Mouse (Mus musculus): Measurements from ENCODE around the gene Disp3. TPM values are rescaled to one million over a fixed set of nuclear protein-coding genes. Genes with fewer than 3 reads are reported as not detected.

Disp3 gene
- polyA plus RNA-seq, 1 experiment from 2014 or later = 16.1 TPM

DNA sequence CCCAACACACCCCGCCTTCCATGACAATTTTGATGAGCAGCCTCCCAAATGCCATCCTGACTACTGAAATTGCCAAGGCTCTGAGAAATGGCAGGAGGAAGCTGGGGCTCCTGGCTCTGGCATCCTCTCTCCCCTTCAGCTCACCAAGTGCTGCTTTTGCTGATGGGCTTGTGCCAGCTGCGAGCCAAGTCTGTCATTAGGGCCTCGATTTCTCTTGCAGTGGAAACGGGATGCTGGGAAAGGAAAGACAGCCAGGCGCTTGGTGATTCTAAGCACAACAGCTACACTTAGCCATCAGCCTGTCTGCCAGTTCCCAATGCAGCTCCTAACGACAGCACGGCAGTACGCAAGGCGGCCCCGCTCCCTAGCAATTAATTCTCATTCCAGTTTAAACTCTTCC lies 26.6 kb upstream of the Disp3 start:
- Histone ChIP-seq H3K4me3 (no peak overlapping the region), H3K27me3 (no peaks in the 10 kb centered on the region), H3K36me3 (no peaks in the 10 kb centered on the region), H3K4me1 (replicated peaks) (peaks cover 89% of the 10 kb centered on the region), H3K9ac (peak overlapping the region; percentile 31; the same call in 1 of the 2 replicates), H3K4me2 (no peak overlapping the region), H3K27ac (replicated peaks) (peak overlapping the region; percentile 62; the same call in 1 of the 2 replicates), H3K9me3 (no peaks in the 10 kb centered on the region)
- ATAC-seq (ENCODE audit: low read depth) = no peak
- WGBS = 42% methylated on average over 10 of the region's 10 CpGs

- Histone ChIP-seq H3K4me1 (replicated peaks) (peaks cover 88% of the 10 kb centered on the region), H3K9me3 (no peaks in the 10 kb centered on the region), H3K4me2 (no peak overlapping the region), H3K27me3 (no peaks in the 10 kb centered on the region), H3K4me3 (no peak overlapping the region), H3K36me3 (no peaks in the 10 kb centered on the region), H3K27ac (replicated peaks) (no peak overlapping the region), H3K9ac (no peak overlapping the region)
- no peak for ATAC-seq (ENCODE audit: low read depth)
- 25% methylated on average over 8 of the region's 8 CpGs for WGBS
Measured at GRCm38 (mm10) chr4:148313601-148314000, 25.8 kb upstream of the Disp3 start.

DNA sequence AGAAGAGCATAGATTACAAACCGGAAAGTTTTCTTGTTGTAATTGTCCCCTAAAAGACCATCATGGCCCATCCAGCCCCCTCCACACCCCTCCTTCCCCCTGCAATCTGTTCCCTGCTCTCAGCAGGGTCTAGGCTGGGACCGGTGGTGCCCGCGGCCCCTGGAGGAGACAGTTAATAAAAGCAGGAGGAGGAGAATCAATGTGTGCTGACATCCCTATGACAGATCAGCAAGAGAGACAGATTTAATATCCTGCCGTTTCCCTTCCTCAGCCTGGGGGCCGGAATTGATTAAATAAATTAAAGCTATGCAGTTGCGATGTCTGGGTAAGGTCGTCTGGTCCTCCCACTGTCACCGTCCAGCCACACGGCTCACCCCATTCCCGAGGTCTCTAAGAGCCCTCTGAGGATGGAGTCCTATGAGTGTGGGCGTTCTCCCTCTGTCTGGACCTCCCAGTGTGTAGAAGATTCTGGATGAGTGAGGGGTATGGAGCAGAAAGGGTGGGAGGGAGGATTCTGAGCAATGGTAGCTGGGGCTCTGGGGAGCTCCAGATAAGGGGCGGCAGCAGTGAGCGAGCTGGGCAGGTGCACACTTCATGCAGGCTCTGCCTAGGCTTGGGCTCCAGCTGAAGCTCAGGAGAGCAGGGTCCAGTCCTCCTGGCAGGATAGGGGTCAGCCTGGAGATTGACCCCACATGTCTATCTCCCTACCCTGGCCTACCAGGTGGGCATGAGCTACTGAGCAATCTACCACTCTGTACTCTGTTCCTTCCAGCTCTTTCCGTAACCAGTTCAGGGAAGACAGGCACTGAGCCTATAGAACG lies 24.7 kb upstream of the Disp3 start:
- Histone ChIP-seq H3K4me2 (no peak overlapping the region), H3K4me3 (no peak overlapping the region), H3K27ac (replicated peaks) (peak overlapping the region; percentile 59), H3K9me3 (no peaks in the 10 kb centered on the region), H3K4me1 (replicated peaks) (peaks cover 78% of the 10 kb centered on the region), H3K9ac (peak overlapping the region; percentile 31; the same call in 1 of the 2 replicates), H3K36me3 (no peaks in the 10 kb centered on the region), H3K27me3 (no peaks in the 10 kb centered on the region)
- peak; percentile 54; the same call in 1 of the 2 replicates for ATAC-seq (ENCODE audit: low read depth)
- 30% methylated on average over 16 of the region's 16 CpGs for WGBS

GRCm38 (mm10) chr4:148310845-148311244 lies 23.1 kb upstream of the Disp3 start:
- Histone ChIP-seq H3K4me3 (no peak overlapping the region), H3K4me1 (replicated peaks) (peaks cover 84% of the 10 kb centered on the region)

GRCm38 (mm10) chr4:148310126-148310525 lies 22.4 kb upstream of the Disp3 start:
- H3K4me3 ChIP-seq = no peak overlapping the region
- H3K9me3 ChIP-seq = no peaks in the 10 kb centered on the region
- no peak overlapping the region for H3K27ac ChIP-seq (replicated peaks)
- WGBS = 37% methylated on average over 4 of the region's 4 CpGs
- no peak overlapping the region for H3K9ac ChIP-seq
- H3K4me2 ChIP-seq = no peak overlapping the region
- peaks cover 84% of the 10 kb centered on the region for H3K4me1 ChIP-seq (replicated peaks)
- H3K27me3 ChIP-seq = no peaks in the 10 kb centered on the region
- no peak for ATAC-seq (ENCODE audit: low read depth)
- no peaks in the 10 kb centered on the region for H3K36me3 ChIP-seq

More at GRCm38 (mm10) chr4:148310845-148311244, 23.1 kb upstream of the Disp3 start:
- WGBS = 84% methylated on average over 7 of the region's 7 CpGs
- Histone ChIP-seq H3K36me3 (no peaks in the 10 kb centered on the region), H3K27ac (replicated peaks) (no peak overlapping the region), H3K4me2 (no peak overlapping the region), H3K27me3 (no peaks in the 10 kb centered on the region), H3K9ac (no peak overlapping the region), H3K9me3 (no peaks in the 10 kb centered on the region)
- no peak for ATAC-seq (ENCODE audit: low read depth)

GRCm38 (mm10) chr4:148306406-148307083 lies 18.8 kb upstream of the Disp3 start:
- Histone ChIP-seq H3K4me2 (no peak overlapping the region), H3K9ac (peak overlapping the region; percentile 50; the same call in 1 of the 2 replicates), H3K27me3 (no peaks in the 10 kb centered on the region), H3K4me3 (no peak overlapping the region), H3K27ac (replicated peaks) (peak overlapping the region; percentile 72; the same call in 1 of the 2 replicates), H3K4me1 (replicated peaks) (peaks cover 54% of the 10 kb centered on the region), H3K36me3 (no peaks in the 10 kb centered on the region), H3K9me3 (no peaks in the 10 kb centered on the region)
- 2% methylated on average over 16 of the region's 16 CpGs for WGBS
- ATAC-seq (ENCODE audit: low read depth) = peak; percentile 15; the same call in 1 of the 2 replicates

- H3K4me1 ChIP-seq (replicated peaks) = no peaks in the 10 kb centered on the region
- H3K36me3 ChIP-seq = no peaks in the 10 kb centered on the region
- H3K27ac ChIP-seq (replicated peaks) = no peak overlapping the region
- H3K4me2 ChIP-seq = no peak overlapping the region
- 76% methylated on average over 5 of the region's 5 CpGs for WGBS
- no peak overlapping the region for H3K9ac ChIP-seq
- H3K9me3 ChIP-seq = no peaks in the 10 kb centered on the region
- H3K27me3 ChIP-seq = no peaks in the 10 kb centered on the region
- ATAC-seq (ENCODE audit: low read depth) = no peak
- no peak overlapping the region for H3K4me3 ChIP-seq
Measured at GRCm38 (mm10) chr4:148298720-148299119, 11.0 kb upstream of the Disp3 start.

DNA sequence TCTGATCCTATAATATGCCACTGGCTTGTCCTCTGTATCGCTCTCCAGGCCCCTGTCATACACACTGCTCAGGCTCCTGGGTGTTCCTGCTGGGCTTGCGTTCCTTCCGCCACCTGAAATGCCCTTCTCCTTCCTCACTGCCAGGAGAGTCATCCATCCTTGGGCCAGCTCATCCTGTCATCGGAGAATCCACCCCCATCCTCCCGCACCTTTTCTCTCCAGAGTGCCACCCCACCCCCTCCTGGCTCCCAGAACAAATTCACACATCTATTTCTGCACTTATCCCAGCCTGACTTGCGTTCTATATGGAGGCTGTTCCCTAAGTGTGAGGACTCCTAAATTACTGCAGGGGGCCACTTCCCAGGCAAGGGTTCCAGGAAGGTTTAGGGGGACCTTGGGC lies 9.9 kb upstream of the Disp3 start:
- Histone ChIP-seq H3K27ac (replicated peaks) (no peak overlapping the region), H3K9me3 (no peaks in the 10 kb centered on the region), H3K9ac (no peak overlapping the region), H3K36me3 (no peaks in the 10 kb centered on the region), H3K27me3 (no peaks in the 10 kb centered on the region), H3K4me2 (no peak overlapping the region), H3K4me3 (no peak overlapping the region), H3K4me1 (replicated peaks) (peaks cover 8% of the 10 kb centered on the region; the same call in 1 of the 2 replicates)
- 80% methylated on average over 6 of the region's 6 CpGs for WGBS
- no peak for ATAC-seq (ENCODE audit: low read depth)

- no peak overlapping the region for H3K4me2 ChIP-seq
- ATAC-seq (ENCODE audit: low read depth) = no peak
- WGBS = 21% methylated on average over 5 of the region's 5 CpGs
- H3K27ac ChIP-seq (replicated peaks) = no peak overlapping the region
- H3K27me3 ChIP-seq = no peaks in the 10 kb centered on the region
- H3K9me3 ChIP-seq = no peaks in the 10 kb centered on the region
- no peaks in the 10 kb centered on the region for H3K36me3 ChIP-seq
- H3K4me3 ChIP-seq = no peak overlapping the region
- H3K4me1 ChIP-seq (replicated peaks) = peaks cover 41% of the 10 kb centered on the region
- no peak overlapping the region for H3K9ac ChIP-seq
Measured at GRCm38 (mm10) chr4:148293319-148293718, 5.6 kb upstream of the Disp3 start.

GRCm38 (mm10) chr4:148291849-148292248 lies 4.1 kb upstream of the Disp3 start:
- Histone ChIP-seq H3K27me3 (0 out of 2 replicates have a peak, but pooled peaks cover 3% of the 10 kb centered on the region), H3K36me3 (no peaks in the 10 kb centered on the region), H3K4me3 (no peak overlapping the region), H3K9ac (no peak overlapping the region), H3K4me2 (no peak overlapping the region), H3K27ac (replicated peaks) (peak overlapping the region; percentile 64), H3K4me1 (replicated peaks) (peaks cover 47% of the 10 kb centered on the region), H3K9me3 (no peaks in the 10 kb centered on the region)
- 17% methylated on average over 10 of the region's 10 CpGs for WGBS
- no peak for ATAC-seq (ENCODE audit: low read depth)

DNA sequence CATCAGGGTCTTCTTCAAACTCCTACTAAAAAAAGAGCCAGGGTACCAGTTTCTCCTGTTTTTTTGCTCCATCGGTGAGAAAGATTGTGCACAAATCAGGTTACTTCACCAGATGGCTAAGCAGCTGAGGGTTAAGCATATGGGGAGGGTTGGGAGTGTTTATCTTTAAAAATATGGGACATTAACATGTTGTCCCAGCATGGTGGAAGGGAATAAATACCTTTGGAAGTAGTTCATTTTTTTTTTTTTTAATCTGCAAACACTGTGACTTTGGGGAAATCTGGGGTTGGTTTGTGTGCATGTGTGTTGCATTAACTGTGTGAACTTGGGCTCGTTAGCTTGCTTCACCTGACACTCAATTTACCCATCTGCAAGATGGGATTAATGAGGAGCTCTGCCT lies 3.3 kb upstream of the Disp3 start:
- no peak for ATAC-seq (ENCODE audit: low read depth)
- H3K27ac ChIP-seq (replicated peaks) = no peak overlapping the region
- H3K9ac ChIP-seq = no peak overlapping the region
- 64% methylated on average over 2 of the region's 2 CpGs for WGBS
- H3K36me3 ChIP-seq = no peaks in the 10 kb centered on the region
- H3K9me3 ChIP-seq = no peaks in the 10 kb centered on the region
- peaks cover 54% of the 10 kb centered on the region for H3K4me1 ChIP-seq (replicated peaks)
- no peak overlapping the region for H3K4me3 ChIP-seq
- H3K27me3 ChIP-seq = 0 out of 2 replicates have a peak, but pooled peaks cover 4% of the 10 kb centered on the region
- no peak overlapping the region for H3K4me2 ChIP-seq

- 0 out of 2 replicates have a peak, but pooled peaks cover 4% of the 10 kb centered on the region for H3K27me3 ChIP-seq
- 2% methylated on average over 32 of the region's 32 CpGs for WGBS
- no peaks in the 10 kb centered on the region for H3K36me3 ChIP-seq
- peak overlapping the region; percentile 70 for H3K4me3 ChIP-seq
- H3K4me1 ChIP-seq (replicated peaks) = peaks cover 81% of the 10 kb centered on the region
- H3K27ac ChIP-seq (replicated peaks) = peak overlapping the region; percentile 81
- ATAC-seq (ENCODE audit: low read depth) = peak; percentile 94
- H3K9me3 ChIP-seq = no peaks in the 10 kb centered on the region
- H3K9ac ChIP-seq = peak overlapping the region; percentile 92
- peak overlapping the region; percentile 85 for H3K4me2 ChIP-seq
Measured at GRCm38 (mm10) chr4:148288055-148288549, 337 bp upstream of the Disp3 start.

Measured in neural tube, embryonic 13.5 days (tissue).